Comparison of ENCODE assay signal across 10 mouse cellular contexts in the genomic region with DNA sequence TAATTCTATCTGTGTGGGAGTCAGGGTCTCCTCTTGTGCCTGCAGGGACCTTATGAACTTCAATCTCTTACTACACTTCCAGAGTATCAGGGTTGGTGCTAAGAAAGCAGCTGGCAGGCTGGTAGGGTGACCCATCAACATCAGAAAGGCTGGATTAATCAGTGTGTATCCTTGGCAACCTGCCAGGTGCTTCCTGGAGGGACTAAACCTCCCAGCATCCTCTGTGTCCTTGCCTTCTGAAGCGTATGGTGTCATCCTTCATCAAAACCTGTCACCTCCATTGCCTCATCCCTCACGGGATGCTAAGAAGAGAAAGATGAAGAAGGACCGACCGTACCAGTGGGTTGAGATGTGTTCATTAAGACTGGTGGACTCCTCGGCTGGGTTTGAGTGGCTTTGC. TPM values are rescaled to one million over a fixed set of nuclear protein-coding genes. Genes with fewer than 3 reads are reported as not detected.
A peak's percentile ranks its signal among the peaks of the same experiment; 100 is the strongest.
DNase-seq lines count a peak whose midpoint lies in the region; ATAC-seq and TF ChIP-seq lines count a peak whose summit lies in the region.
"Had no signal": no experiment of that assay in that cellular context is flagged by ENCODE, and none has a peak within 500 bp of the region (broad histone marks: within the 10 kb centered on the region; RNA-seq: fewer than 3 reads in every experiment).

No protein-coding gene starts in this region.

- DNase-seq in forebrain, embryonic 11.5 days (ENCODE audit: low spot score), result no peak
- no peak for DNase-seq in forebrain, embryonic 10.5 days (ENCODE audit: extremely low spot score, low spot score)
- DNase-seq in adrenal gland, adult 2 months, result peak; percentile 74
- DNase-seq in midbrain, embryonic 10.5 days (ENCODE audit: low spot score), result no peak
- no peak for DNase-seq in thymus, adult 2 months
- DNase-seq in right cerebral cortex, postnatal 36 days (ENCODE audit: low spot score in 2 of 2), result no peak
- DNase-seq: B cell, adult 2 months had no signal

- no peak for TF ChIP-seq CTCF in thymus, adult 2 months (IDR thresholded peaks at IDR 0.05; ENCODE audit: borderline replicate concordance, control insufficient read depth, extremely low read depth, insufficient read depth, low read length, poor library complexity)

- H3K9me3 ChIP-seq in forebrain, embryonic 11.5 days (ENCODE audit: control insufficient read depth, low read length), result no peaks in the 10 kb centered on the region
- H3K9me3 ChIP-seq in forebrain, embryonic 10.5 days, result no peaks in the 10 kb centered on the region
- no peaks in the 10 kb centered on the region for H3K9me3 ChIP-seq in forebrain, embryonic 15.5 days
- no peaks in the 10 kb centered on the region for H3K9me3 ChIP-seq in midbrain, embryonic 10.5 days (replicated peaks)

- H3K4me1 ChIP-seq in forebrain, embryonic 11.5 days (replicated peaks; ENCODE audit: control insufficient read depth, insufficient read depth, low read length), result peaks cover 7% of the 10 kb centered on the region; the same call in 1 of the 2 replicates
- H3K4me1 ChIP-seq in forebrain, embryonic 10.5 days, result peaks cover 33% of the 10 kb centered on the region
- H3K4me1 ChIP-seq in forebrain, embryonic 15.5 days, result peaks cover 41% of the 10 kb centered on the region
- peaks cover 34% of the 10 kb centered on the region for H3K4me1 ChIP-seq in midbrain, embryonic 10.5 days
- no peaks in the 10 kb centered on the region for H3K4me1 ChIP-seq in thymus, adult 2 months (replicated peaks; ENCODE audit: control insufficient read depth, insufficient read depth, low read length)

- ATAC-seq in forebrain, embryonic 11.5 days (replicated peaks; ENCODE audit: low FRiP score), result peak; percentile 21; the same call in 1 of the 2 replicates
- ATAC-seq in forebrain, embryonic 15.5 days (replicated peaks), result peak; percentile 27
- ATAC-seq in CD4-positive, CD25-positive, alpha-beta regulatory T cell, adult 4 months, result no peak

- H3K4me2 ChIP-seq in forebrain, embryonic 11.5 days (ENCODE audit: low read depth, low read length, severe bottlenecking), result no peak overlapping the region
- H3K4me2 ChIP-seq in forebrain, embryonic 15.5 days (replicated peaks), result 0 out of 2 replicates have a peak overlapping the region, but pooled peaks have one; percentile 3

- WGBS in forebrain, embryonic 11.5 days, result 76% methylated on average over 5 of the region's 5 CpGs
- WGBS in forebrain, embryonic 10.5 days, result 86% methylated on average over 5 of the region's 5 CpGs
- WGBS in forebrain, embryonic 15.5 days, result 39% methylated on average over 5 of the region's 5 CpGs
- WGBS in midbrain, embryonic 10.5 days, result 72% methylated on average over 5 of the region's 5 CpGs
- 89% methylated on average over 5 of the region's 5 CpGs for WGBS in thymus, adult 2 months

- H3K36me3 ChIP-seq in forebrain, embryonic 11.5 days (ENCODE audit: control insufficient read depth, insufficient read depth, low read length), result no peaks in the 10 kb centered on the region
- no peaks in the 10 kb centered on the region for H3K36me3 ChIP-seq in forebrain, embryonic 10.5 days (replicated peaks)
- peaks cover 6% of the 10 kb centered on the region; the same call in 1 of the 2 replicates for H3K36me3 ChIP-seq in forebrain, embryonic 15.5 days
- H3K36me3 ChIP-seq in midbrain, embryonic 10.5 days, result no peaks in the 10 kb centered on the region
- no peaks in the 10 kb centered on the region for H3K36me3 ChIP-seq in thymus, adult 2 months (ENCODE audit: control insufficient read depth, insufficient read depth, low read length)

- H3K4me3 ChIP-seq in forebrain, embryonic 11.5 days (ENCODE audit: low read depth, low read length), result no peak overlapping the region
- no peak overlapping the region for H3K4me3 ChIP-seq in forebrain, embryonic 10.5 days
- no peak overlapping the region for H3K4me3 ChIP-seq in forebrain, embryonic 15.5 days
- H3K4me3 ChIP-seq in midbrain, embryonic 10.5 days, result no peak overlapping the region
- no peak overlapping the region for H3K4me3 ChIP-seq in thymus, adult 2 months (ENCODE audit: control insufficient read depth, insufficient read depth, low read length)

- H3K9ac ChIP-seq in forebrain, embryonic 11.5 days (ENCODE audit: low read length), result no peak overlapping the region
- no peak overlapping the region for H3K9ac ChIP-seq in forebrain, embryonic 15.5 days (replicated peaks)

- TF ChIP-seq POLR2A in thymus, adult 2 months (IDR thresholded peaks at IDR 0.05; ENCODE audit: control insufficient read depth, extremely low read depth, insufficient read depth, low read length, poor library complexity), result no peak

- no peak overlapping the region for H3K27ac ChIP-seq in forebrain, embryonic 11.5 days (ENCODE audit: low read depth, low read length)
- H3K27ac ChIP-seq in forebrain, embryonic 10.5 days, result no peak overlapping the region
- H3K27ac ChIP-seq in forebrain, embryonic 15.5 days (replicated peaks), result peak overlapping the region; percentile 82
- peak overlapping the region; percentile 50; the same call in 1 of the 2 replicates for H3K27ac ChIP-seq in midbrain, embryonic 10.5 days (replicated peaks)
- no peak overlapping the region for H3K27ac ChIP-seq in thymus, adult 2 months (ENCODE audit: control insufficient read depth, insufficient read depth, low read length)

- no peaks in the 10 kb centered on the region for H3K27me3 ChIP-seq in forebrain, embryonic 11.5 days (ENCODE audit: control insufficient read depth, insufficient read depth, low read length)
- H3K27me3 ChIP-seq in forebrain, embryonic 10.5 days (ENCODE audit: poor library complexity, severe bottlenecking), result no peaks in the 10 kb centered on the region
- H3K27me3 ChIP-seq in forebrain, embryonic 15.5 days, result no peaks in the 10 kb centered on the region
- H3K27me3 ChIP-seq in midbrain, embryonic 10.5 days (ENCODE audit: low read depth, poor library complexity, severe bottlenecking), result no peaks in the 10 kb centered on the region
- no peaks in the 10 kb centered on the region for H3K27me3 ChIP-seq in thymus, adult 2 months (ENCODE audit: control insufficient read depth, insufficient read depth, low read length)

RNA-seq across cellular contexts. Expression of gene Clmp, which starts 8.0 kb away (rescaled TPM):
- 23.3 and 24.6 TPM in 2 replicates for polyA plus RNA-seq in forebrain, embryonic 11.5 days (2014; fragmentation: Nextera tagmentation; extraction: Ambion mirVana)
- 14.7 and 15.4 TPM in 2 replicates for polyA plus RNA-seq in forebrain, embryonic 10.5 days (2016; fragmentation: Nextera tagmentation; extraction: Ambion mirVana)
- 1 to 10 TPM; 6.3 TPM for total RNA-seq in adrenal gland, adult 2 months (2021)
- 25.4 and 29.5 TPM in 2 replicates for polyA plus RNA-seq in adrenal gland, adult 2 months (2012; rRNA removed)
- 53.9 and 56.3 TPM in 2 replicates for polyA plus RNA-seq in forebrain, embryonic 15.5 days (2015; fragmentation: Nextera tagmentation; extraction: Ambion mirVana)
- 14.7 and 21.0 TPM in 2 replicates for polyA plus RNA-seq in midbrain, embryonic 10.5 days (2016; fragmentation: Nextera tagmentation; extraction: Ambion mirVana)
- polyA plus RNA-seq in CD4-positive, CD25-positive, alpha-beta regulatory T cell, adult 4 months (2017; shearing (Covaris generic)), result under 1 TPM in 1 of 2 experiments, not detected in 1; 0.42 TPM
- polyA plus RNA-seq in thymus, adult 2 months (2012; rRNA removed), result 1.1 and 2.3 TPM in 2 replicates

RNA-seq across cellular contexts. Expression of gene Gm21915, which starts 23.4 kb away (rescaled TPM):
- polyA plus RNA-seq in forebrain, embryonic 11.5 days (2014; fragmentation: Nextera tagmentation; extraction: Ambion mirVana), result not detected in 2 replicates
- not detected in 2 replicates for polyA plus RNA-seq in forebrain, embryonic 10.5 days (2016; fragmentation: Nextera tagmentation; extraction: Ambion mirVana)
- total RNA-seq in adrenal gland, adult 2 months (2021), result not detected
- polyA plus RNA-seq in adrenal gland, adult 2 months (2012; rRNA removed), result not detected in 2 replicates
- polyA plus RNA-seq in forebrain, embryonic 15.5 days (2015; fragmentation: Nextera tagmentation; extraction: Ambion mirVana), result not detected in 2 replicates
- polyA plus RNA-seq in midbrain, embryonic 10.5 days (2016; fragmentation: Nextera tagmentation; extraction: Ambion mirVana), result not detected in 2 replicates
- not detected for polyA plus RNA-seq in CD4-positive, CD25-positive, alpha-beta regulatory T cell, adult 4 months (2017; shearing (Covaris generic))
- polyA plus RNA-seq in thymus, adult 2 months (2012; rRNA removed), result not detected in 2 replicates
- total RNA-seq: left cerebral cortex, postnatal 10 days had no signal

Comparison
In these comparisons a context has a peak if more than half of its experiments do, and no peak if none do; other contexts are left out.
1. H3K27ac ChIP-seq: peak in forebrain, embryonic 15.5 days (single experiment) and midbrain, embryonic 10.5 days (single experiment); none in forebrain, embryonic 11.5 days (single experiment), forebrain, embryonic 10.5 days (single experiment) and thymus, adult 2 months (single experiment).